Mouse (Mus musculus) splenic B cell, adult 2 months (primary cell): Measurements from ENCODE around the gene Olfr694.
"Not testable (repeated sequence)": the region's sequence is repeated elsewhere in the genome, so short reads cannot be mapped to it uniquely, and the experiment has no call there.

ENCODE experiments used
- DNase-seq: peaks from one replicate; pipeline ENCODE4 v3.0.0-alpha.2; 2011; ENCODE audit warnings: low read depth, low spot score
- H3K27me3 ChIP-seq: 2 replicates; pipeline ENCODE4 v1.6.1; 2012; ENCODE audit warnings: mild to moderate bottlenecking, low read length, moderate library complexity, mixed read lengths; ENCODE audit not compliant: control insufficient read depth, poor library complexity, insufficient read depth, severe bottlenecking
- H3K36me3 ChIP-seq: 2 replicates; pipeline ENCODE4 v1.6.1; 2012; ENCODE audit warnings: mild to moderate bottlenecking, low read length, moderate library complexity, mixed read lengths; ENCODE audit not compliant: control insufficient read depth, poor library complexity, insufficient read depth, severe bottlenecking

The Olfr694 gene

DNA sequence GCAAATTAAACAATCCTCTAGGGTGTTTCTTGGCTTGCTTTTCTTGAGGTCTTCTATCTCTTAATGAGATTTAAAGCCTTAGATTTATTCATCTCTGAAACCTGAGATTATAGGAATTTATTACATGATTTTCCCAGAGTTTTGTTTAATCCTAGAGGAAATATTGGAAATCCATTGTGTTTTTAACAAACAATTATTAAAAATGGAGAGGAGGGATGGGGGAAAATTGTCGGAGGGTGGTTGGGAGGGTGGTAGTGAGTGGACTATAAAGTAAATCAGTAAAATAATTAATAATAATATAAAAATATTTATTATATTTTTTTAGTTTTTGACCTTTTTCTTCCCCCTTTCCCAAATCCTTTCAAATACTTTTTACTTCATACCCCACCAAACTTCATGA is at the start of gene Olfr694:
Gene Olfr694 (minus strand): TSS at position 101 of the 400 bp plus-strand sequence.
- DNase-seq, result no peak
- H3K36me3 ChIP-seq, result no peaks in the 10 kb centered on the region

DNA sequence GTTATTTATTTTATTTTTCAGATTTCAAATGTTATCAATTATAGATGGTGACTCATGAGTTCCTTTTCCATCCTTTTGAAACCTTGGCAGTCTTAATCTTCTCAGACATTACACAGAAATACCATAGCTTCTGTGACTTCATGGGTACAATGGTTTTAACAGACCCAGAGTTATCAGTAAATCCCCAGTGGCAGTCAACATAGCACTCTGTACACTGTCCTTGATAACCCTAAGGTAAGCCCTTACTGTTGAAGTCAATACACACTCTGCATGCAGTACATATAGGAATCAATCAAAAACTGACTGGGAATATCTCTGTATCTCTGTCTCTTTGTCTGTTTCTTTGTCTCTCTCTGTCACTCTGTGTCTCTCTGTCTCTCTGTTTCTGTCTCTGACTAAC is 45.4 kb upstream of the Olfr694 start:
- DNase-seq, result no peak
- Histone ChIP-seq H3K36me3 (no peaks in the 10 kb centered on the region), H3K27me3 (no peaks in the 10 kb centered on the region)

More for the DNA sequence above, at the start of gene Olfr694:
- H3K27me3 ChIP-seq, result no peaks in the 10 kb centered on the region; the same call in 1 of the 2 replicates

DNA sequence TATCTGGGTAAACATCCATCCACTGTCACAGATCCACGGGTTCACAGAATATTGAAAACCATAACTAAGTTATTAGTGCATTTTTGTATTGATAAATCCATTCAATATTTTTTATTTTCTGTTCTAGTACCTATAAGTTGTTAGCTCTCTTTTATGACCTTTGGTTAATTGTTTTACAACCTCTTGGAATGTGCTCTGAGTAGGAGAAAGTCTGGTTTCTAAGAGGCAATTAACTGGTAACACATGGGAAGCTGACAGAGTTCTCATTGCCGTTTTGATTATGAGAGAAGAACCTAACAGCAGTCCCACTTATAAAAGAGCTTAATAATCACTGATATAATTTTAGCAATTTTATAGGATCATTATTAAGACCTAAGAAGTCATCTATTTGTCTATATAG is 42.1 kb upstream of the Olfr694 start:
- DNase-seq, result no peak
- no peaks in the 10 kb centered on the region for H3K36me3 ChIP-seq
- no peaks in the 10 kb centered on the region for H3K27me3 ChIP-seq

DNA sequence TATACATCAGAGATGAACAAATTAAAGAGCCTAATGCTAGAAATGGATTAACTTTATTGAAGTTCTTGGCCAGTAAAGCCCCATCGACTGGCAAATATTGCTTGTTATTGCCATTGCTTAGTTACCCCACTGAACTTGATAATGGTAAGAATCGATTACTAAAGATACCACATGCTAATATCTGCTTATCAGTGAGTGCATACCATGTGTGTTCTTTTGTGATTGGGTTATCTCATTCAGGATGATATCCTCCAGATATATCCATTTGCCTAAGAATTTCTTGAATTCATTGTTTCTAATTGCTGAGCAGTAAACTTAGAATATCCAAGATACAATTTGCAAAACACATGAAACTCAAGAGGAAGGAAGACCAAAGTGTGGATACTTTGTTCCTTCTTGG is 34.0 kb upstream of the Olfr694 start:
- not testable (repeated sequence) for DNase-seq, H3K27me3 ChIP-seq, H3K36me3 ChIP-seq

DNA sequence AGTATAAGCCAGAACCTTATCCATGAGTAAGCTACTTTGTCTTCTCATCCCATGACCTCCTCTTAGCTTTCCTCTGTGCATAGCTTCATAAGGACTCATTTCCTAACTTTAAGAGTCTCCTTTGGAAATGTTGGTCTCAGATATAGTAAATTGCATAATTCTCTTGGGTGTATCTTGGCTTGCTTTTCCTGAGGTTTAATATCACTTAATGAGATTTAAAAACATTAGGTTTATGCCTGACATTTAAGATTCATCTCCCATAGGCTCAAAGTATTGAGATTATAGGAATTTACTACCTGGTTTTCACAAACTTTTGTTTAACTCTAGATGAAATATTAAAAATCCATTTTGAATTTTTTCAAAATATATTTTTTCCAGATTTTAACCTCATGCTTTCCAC is 24.7 kb upstream of the Olfr694 start, which contains the start of gene Olfr695:
Gene Olfr695 (minus strand): TSS at position 101 of the 400 bp plus-strand sequence.
- no peaks in the 10 kb centered on the region for H3K27me3 ChIP-seq
- DNase-seq, result no peak
- H3K36me3 ChIP-seq, result no peaks in the 10 kb centered on the region

DNA sequence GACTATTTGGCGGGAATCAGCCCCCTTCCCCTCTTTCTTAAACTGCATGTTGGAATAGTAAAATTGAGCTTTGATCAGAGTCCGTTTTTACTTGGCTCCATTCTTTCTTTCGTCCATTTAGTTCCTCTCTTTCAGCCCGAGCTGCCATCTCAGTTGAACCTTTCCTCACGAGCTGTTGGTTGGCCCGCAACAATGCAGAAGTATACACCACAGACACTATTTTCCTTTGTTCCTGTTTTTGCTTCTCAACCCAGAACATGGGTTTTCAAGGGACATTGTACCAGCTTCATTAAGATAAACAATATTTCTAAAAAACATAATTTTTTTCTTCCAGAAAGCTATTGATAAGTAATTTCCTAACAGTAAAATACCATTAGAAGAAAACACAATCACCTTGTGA is 19.8 kb upstream of the Olfr694 start:
- peak; percentile 27 for DNase-seq
- H3K27me3 ChIP-seq, result no peaks in the 10 kb centered on the region
- no peaks in the 10 kb centered on the region for H3K36me3 ChIP-seq

DNA sequence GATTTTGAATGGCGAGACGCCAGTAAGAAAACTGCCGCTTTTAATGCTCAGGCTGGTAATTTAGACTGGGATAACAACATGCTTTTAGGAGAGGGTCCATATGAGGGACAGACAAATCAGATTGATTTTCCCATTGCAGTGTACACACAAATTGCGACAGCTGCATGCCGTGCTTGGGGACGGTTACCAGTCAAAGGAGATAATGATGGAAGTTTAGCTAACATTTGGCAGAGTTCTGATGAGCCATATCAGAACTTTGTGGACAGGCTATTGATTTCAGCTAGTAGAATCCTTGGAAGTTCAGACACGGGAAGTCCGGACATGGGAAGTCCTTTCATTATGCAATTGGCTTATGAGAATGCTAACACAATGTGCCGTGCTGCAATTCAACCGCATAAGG is 16.1 kb upstream of the Olfr694 start:
- not testable (repeated sequence) for DNase-seq, H3K27me3 ChIP-seq, H3K36me3 ChIP-seq

DNA sequence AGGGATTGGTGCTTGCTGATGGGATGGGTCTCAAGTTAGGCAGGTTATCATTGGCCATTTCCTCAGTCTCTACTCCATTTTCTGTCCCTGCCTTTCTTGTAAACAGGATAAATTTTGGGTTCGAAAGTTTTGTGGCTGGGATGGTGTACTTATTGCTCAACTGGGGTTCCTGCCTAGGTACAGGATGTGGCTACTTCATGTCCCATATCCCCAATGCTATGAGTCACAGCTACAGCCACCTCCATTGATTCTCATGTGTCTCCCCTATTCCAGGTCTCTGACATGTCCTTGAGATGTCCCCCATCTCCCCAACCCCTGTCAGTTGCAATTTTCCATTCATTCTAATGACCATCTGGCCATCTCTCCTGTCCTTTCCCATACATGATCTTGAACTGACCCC is 5.3 kb upstream of the Olfr694 start:
- Histone ChIP-seq H3K36me3 (no peaks in the 10 kb centered on the region), H3K27me3 (no peaks in the 10 kb centered on the region)
- no peak for DNase-seq

DNA sequence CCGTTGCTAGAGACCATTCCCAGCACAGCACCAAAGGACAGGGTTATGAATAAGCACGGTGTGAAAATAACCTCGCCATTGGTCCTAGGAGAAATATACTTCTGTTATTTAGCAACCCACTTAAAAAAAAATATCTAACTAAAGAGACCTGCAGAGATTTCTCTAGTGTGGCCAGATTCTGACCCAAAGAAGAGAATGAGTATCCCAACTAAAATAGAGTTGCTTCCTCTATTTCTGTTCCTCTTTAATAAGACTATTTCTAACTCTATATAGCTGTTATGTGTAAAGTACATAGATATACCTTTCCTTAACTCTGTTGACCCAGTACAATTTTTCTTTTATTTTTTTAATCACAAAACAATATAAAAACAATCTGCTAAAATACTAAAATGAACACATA is 1.4 kb upstream of the Olfr694 start:
- H3K27me3 ChIP-seq, result no peaks in the 10 kb centered on the region
- no peak for DNase-seq
- no peaks in the 10 kb centered on the region for H3K36me3 ChIP-seq

DNA sequence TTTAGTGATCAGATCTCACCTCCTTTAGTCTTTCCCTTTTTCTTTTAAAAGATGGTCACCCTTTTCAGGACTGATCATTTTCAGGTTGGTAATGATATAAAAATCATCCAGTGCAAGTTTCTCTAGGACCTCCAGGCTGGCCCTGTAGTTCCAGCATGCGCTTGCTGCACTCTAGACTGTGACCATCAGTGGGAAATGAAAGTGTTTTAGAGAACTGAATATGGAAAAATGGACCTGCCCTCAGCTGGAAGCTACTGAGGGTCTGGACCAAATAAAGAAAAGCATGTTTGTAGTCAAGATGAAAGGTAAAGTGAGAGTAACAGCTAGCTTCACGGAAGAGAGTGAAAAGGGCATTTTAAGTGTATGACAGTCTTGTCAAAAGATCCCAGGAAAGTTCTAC is 6.2 kb downstream of the Olfr694 start:
- H3K27me3 ChIP-seq, result no peaks in the 10 kb centered on the region; the same call in 1 of the 2 replicates
- H3K36me3 ChIP-seq, result no peaks in the 10 kb centered on the region
- no peak for DNase-seq

DNA sequence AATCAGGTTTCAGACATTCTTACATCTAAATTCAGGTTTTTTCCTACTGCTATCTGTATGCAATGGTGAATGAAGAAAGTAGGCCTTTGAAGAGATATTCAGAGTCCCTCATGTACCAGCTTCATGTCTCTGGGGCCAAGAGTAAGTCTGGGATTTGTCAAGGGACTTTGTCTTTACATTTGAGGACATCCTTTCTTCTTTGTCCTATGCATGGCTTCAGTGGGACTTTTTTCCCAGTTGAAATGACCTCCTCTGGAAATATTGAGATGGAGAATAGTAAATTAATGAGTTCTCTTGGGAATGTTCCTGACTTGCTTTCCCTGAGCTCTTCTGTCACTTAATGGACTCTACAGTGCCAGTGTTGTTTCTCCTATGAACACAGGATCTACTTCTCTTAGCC is 11.1 kb downstream of the Olfr694 start, which contains the start of gene Olfr693:
Gene Olfr693 (minus strand): TSS at position 101 of the 400 bp plus-strand sequence.
- H3K27me3 ChIP-seq, result no peaks in the 10 kb centered on the region
- DNase-seq, result no peak
- no peaks in the 10 kb centered on the region for H3K36me3 ChIP-seq

DNA sequence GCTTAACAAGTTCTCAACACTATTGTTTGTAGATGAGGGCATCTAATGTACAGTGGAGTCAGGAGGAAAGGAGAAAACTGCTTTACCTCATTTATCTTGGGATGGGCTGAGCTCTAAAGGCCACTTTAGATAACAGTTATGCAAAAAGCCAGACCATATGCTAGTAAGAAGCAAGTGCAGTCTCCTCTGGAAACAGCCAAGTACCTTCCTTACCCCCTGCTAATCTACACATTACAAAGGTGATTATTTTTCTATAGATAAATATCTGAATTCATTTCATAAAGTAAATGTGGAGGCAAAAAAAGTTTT is 39.3 kb downstream of the Olfr694 start:
- no peak for DNase-seq
- Histone ChIP-seq H3K27me3 (no peaks in the 10 kb centered on the region), H3K36me3 (no peaks in the 10 kb centered on the region)

DNA sequence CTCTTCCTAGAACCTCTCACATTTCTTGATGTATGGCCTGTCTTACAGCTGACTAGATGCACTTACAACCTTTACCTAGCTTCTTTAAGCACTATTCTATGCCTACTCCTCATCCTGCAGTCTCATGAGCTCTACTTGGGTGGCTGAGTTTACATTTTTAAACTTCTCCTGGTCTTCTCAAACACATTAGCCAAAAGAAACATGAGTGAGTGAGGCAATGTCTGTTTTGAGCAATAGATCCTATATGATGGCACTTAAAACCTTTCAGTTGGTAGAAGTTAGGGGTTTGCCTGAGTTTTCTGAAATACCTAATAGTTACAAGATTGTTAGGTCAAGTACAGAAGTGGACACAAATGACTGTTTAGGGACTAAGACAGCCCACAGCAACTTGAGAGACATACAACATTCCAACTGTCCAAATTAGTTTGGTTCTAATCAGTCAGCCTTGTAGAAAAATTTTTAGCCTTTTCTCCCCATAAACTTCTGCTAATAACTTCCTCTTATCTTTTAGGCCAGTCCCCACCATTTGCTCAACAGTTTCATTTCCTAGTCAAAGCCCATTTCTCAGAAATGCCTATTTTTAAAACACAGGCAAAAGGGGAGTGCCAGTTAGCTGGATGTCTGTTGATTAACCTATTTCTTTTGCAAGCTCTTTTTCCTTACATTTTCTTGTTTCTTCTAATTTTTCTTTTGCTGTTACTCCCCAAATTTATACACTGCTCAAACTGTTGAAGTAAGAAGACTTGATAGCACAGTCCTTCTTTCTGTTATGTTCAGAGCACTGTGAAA is 39.9 kb downstream of the Olfr694 start:
- Histone ChIP-seq H3K27me3 (no peaks in the 10 kb centered on the region), H3K36me3 (no peaks in the 10 kb centered on the region)
- DNase-seq, result peak; percentile 70

DNA sequence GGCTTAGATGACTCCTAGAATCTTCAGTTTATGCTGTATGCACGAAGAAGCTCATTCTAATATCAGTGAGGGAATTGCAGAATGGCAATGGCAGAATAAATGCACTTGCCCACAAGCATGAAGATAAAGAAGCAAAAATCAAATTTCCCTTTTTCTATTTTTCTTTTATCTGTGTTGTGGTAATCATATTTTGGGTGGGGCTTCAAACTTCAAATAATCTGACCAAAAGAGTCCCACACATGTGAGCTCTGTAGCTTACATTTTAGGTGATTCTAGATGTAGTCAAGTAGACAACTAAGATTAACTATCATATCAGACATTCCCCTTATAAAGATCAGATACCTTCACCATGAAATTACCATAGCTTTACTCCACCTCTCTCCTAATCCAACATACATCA is 41.8 kb downstream of the Olfr694 start:
- DNase-seq, result no peak
- no peaks in the 10 kb centered on the region for H3K27me3 ChIP-seq
- H3K36me3 ChIP-seq, result no peaks in the 10 kb centered on the region

DNA sequence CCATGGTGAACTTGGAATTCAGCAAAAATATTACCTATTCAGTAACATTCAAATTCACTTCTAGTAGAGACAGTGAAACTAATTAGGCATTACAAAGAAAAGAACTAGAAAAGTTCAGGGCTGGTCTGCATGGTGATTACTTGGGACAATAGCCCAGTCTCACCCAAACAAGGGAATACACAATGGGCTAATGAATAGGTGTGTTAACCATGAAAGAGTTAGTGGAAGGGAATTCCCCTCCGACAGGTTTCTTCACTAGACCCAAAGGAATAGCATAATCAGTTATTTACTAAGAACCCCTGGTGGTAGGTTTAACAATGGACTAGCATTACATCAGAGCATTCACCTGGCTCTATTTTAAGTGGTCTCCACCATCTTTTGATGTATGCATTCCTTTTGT is 46.4 kb downstream of the Olfr694 start:
- H3K36me3 ChIP-seq, result no peaks in the 10 kb centered on the region
- peak; percentile 29 for DNase-seq

More for the DNA sequence above, 46.4 kb downstream of the Olfr694 start:
- H3K27me3 ChIP-seq, result no peaks in the 10 kb centered on the region
